Comparison of ENCODE assay signal across 13 mouse cellular contexts in genomic region chr1:193156316-193157110, GRCm38 (mm10). TPM values are rescaled to one million over a fixed set of nuclear protein-coding genes. Genes with fewer than 3 reads are reported as not detected.
DNase-seq lines count a peak whose midpoint lies in the region; ATAC-seq and TF ChIP-seq lines count a peak whose summit lies in the region.
"Had no signal": no experiment of that assay in that cellular context is flagged by ENCODE, and none has a peak within 500 bp of the region (broad histone marks: within the 10 kb centered on the region; RNA-seq: fewer than 3 reads in every experiment).

No protein-coding gene starts in this region.

- H3K79me2 ChIP-seq in MEL (ENCODE audit: control insufficient read depth, insufficient read depth, low read length, poor library complexity): no peaks in the 10 kb centered on the region

- no peak for TF ChIP-seq POLR2A in MEL (IDR thresholded peaks at IDR 0.05; ENCODE audit: control insufficient read depth in 1 of 2, insufficient read depth in 1 of 2, low read depth in 1 of 2, low read length in 2 of 2, poor library complexity in 1 of 2)
- TF ChIP-seq POLR2A in thymus, adult 2 months (IDR thresholded peaks at IDR 0.05; ENCODE audit: control insufficient read depth, extremely low read depth, insufficient read depth, low read length, poor library complexity): no peak

- H3K4me2 ChIP-seq in liver, embryonic 15.5 days: peak overlapping the region; percentile 10; the same call in 1 of the 2 replicates

- H3K36me3 ChIP-seq in MEL (ENCODE audit: control insufficient read depth in 1 of 2, insufficient read depth in 2 of 2, low read length in 2 of 2): peaks cover 0 to 18% of the 10 kb centered on the region in 2 experiments; a peak in 2 of 4 replicates
- H3K36me3 ChIP-seq in liver, embryonic 15.5 days (replicated peaks): no peaks in the 10 kb centered on the region
- no peaks in the 10 kb centered on the region for H3K36me3 ChIP-seq in thymus, adult 2 months (ENCODE audit: control insufficient read depth, insufficient read depth, low read length)

- ATAC-seq in Patski: peak; percentile 72
- ATAC-seq in liver, embryonic 15.5 days (ENCODE audit: insufficient read depth): no peak

- no peak overlapping the region for H3K9ac ChIP-seq in MEL (ENCODE audit: control insufficient read depth, low read depth, low read length, poor library complexity, severe bottlenecking)
- H3K9ac ChIP-seq in liver, embryonic 15.5 days: no peak overlapping the region

- TF ChIP-seq CTCF in MEL (IDR thresholded peaks at IDR 0.05 in 2 of 3, conservative IDR thresholded peaks at IDR 0.05 in 1 of 3; ENCODE audit: control insufficient read depth in 1 of 3, insufficient read depth in 1 of 3, low read depth in 2 of 3, low read length in 3 of 3, poor library complexity in 1 of 3, severe bottlenecking in 1 of 3) (no peak), Patski (IDR thresholded peaks at IDR 0.05) (no peak)
- TF ChIP-seq CTCF in thymus, adult 2 months (IDR thresholded peaks at IDR 0.05; ENCODE audit: borderline replicate concordance, control insufficient read depth, extremely low read depth, insufficient read depth, low read length, poor library complexity): no peak

- H3K27me3 ChIP-seq in MEL (ENCODE audit: control insufficient read depth in 1 of 2, insufficient read depth in 2 of 2, low read length in 2 of 2) (no peaks in the 10 kb centered on the region), Patski (no peaks in the 10 kb centered on the region)
- H3K27me3 ChIP-seq in liver, embryonic 15.5 days: peaks cover 30% of the 10 kb centered on the region
- H3K27me3 ChIP-seq in thymus, adult 2 months (ENCODE audit: control insufficient read depth, insufficient read depth, low read length): no peaks in the 10 kb centered on the region

- CTCF ChIA-PET in Patski (lab: Charles Lee): interaction anchor here (1.3 kb wide), 1 partner anchor 9 kb away, joined by 4 read pairs; no protein-coding TSS in a partner anchor

- 0 out of 4 replicates have a peak, but pooled peaks of 1 of the 2 experiments have one; percentile 27 for TF ChIP-seq EP300 in MEL (IDR thresholded peaks at IDR 0.05; ENCODE audit: low read depth in 1 of 2, low read length in 2 of 2)

- DNase-seq in MEL (ENCODE audit: low read depth, low spot score): peak; percentile 50
- DNase-seq in Patski (ENCODE audit: low read depth, low spot score): peak; percentile 71
- peak; percentile 41 to 67 for DNase-seq in kidney, adult 8-10 months
- DNase-seq in urinary bladder, postnatal 36 days (ENCODE audit: low spot score in 2 of 2): no peak
- no peak for DNase-seq in cerebellum, postnatal 25 days
- DNase-seq in thymus, adult 2 months: no peak
- DNase-seq: adrenal gland, adult 8-10 months; cerebellum, adult 11-12 months; gastrocnemius, postnatal 25 days; lung, postnatal 36 days; right cerebral cortex, adult 18-20 months; thymus, postnatal 25 days had no signal

- in situ Hi-C loops in Patski (cut with MboI; ENCODE audit: low pct_unique_long_range_greater_than_20kb): no loop called here

- WGBS in liver, embryonic 15.5 days (ENCODE audit: insufficient replicate concordance): 26% methylated on average over 15 of the region's 15 CpGs
- WGBS in thymus, adult 2 months: 80% methylated on average over 15 of the region's 15 CpGs

- no peak overlapping the region for H3K4me3 ChIP-seq in MEL (ENCODE audit: control insufficient read depth in 1 of 2, insufficient read depth in 1 of 2, low read depth in 2 of 2, low read length in 2 of 2)
- H3K4me3 ChIP-seq in liver, embryonic 15.5 days (replicated peaks): no peak overlapping the region
- H3K4me3 ChIP-seq in thymus, adult 2 months (ENCODE audit: control insufficient read depth, insufficient read depth, low read length): no peak overlapping the region

- POLR2A ChIA-PET in Patski (lab: Charles Lee): no interaction called here

- H3K27ac ChIP-seq in MEL (ENCODE audit: control insufficient read depth, low read depth, low read length): no peak overlapping the region
- H3K27ac ChIP-seq in liver, embryonic 15.5 days (replicated peaks): 0 out of 2 replicates have a peak overlapping the region, but pooled peaks have one; percentile 38
- H3K27ac ChIP-seq in thymus, adult 2 months (ENCODE audit: control insufficient read depth, insufficient read depth, low read length): no peak overlapping the region

- H3K4me1 ChIP-seq in MEL (ENCODE audit: control insufficient read depth in 1 of 2, insufficient read depth in 2 of 2, low read length in 2 of 2): peaks cover 0 to 16% of the 10 kb centered on the region in 2 experiments; a peak in 2 of 4 replicates
- H3K4me1 ChIP-seq in liver, embryonic 15.5 days (replicated peaks): peaks cover 44% of the 10 kb centered on the region
- H3K4me1 ChIP-seq in thymus, adult 2 months (replicated peaks; ENCODE audit: control insufficient read depth, insufficient read depth, low read length): peaks cover 39% of the 10 kb centered on the region

- TF ChIP-seq RAD21 in MEL (IDR thresholded peaks at IDR 0.05; ENCODE audit: low read depth, low read length): no peak

- no peaks in the 10 kb centered on the region for H3K9me3 ChIP-seq in MEL (replicated peaks; ENCODE audit: insufficient read depth, low read length)
- no peaks in the 10 kb centered on the region for H3K9me3 ChIP-seq in liver, embryonic 15.5 days (replicated peaks)

TF ChIP-seq in MEL, 35 proteins besides CTCF, POLR2A, EP300 and RAD21:
- TF ChIP-seq RCOR1 (IDR thresholded peaks at IDR 0.05; ENCODE audit: low read depth, low read length) (no peak), ZMIZ1 (IDR thresholded peaks at IDR 0.05; ENCODE audit: low read depth, low read length) (no peak), MAZ (IDR thresholded peaks at IDR 0.05; ENCODE audit: low read depth, low read length) (no peak), MXI1 (IDR thresholded peaks at IDR 0.05; ENCODE audit: low read depth, low read length) (no peak), ZC3H11A (IDR thresholded peaks at IDR 0.05; ENCODE audit: low read depth, low read length) (no peak), TAL1 (IDR thresholded peaks at IDR 0.05; ENCODE audit: low read length) (peak; percentile 45; the same call in 1 of the 2 replicates), POLR2AphosphoS5 (IDR thresholded peaks at IDR 0.05; ENCODE audit: borderline replicate concordance, low read depth, low read length) (no peak), SIN3A (IDR thresholded peaks at IDR 0.05; ENCODE audit: low read length) (no peak), MAX (IDR thresholded peaks at IDR 0.05; ENCODE audit: low read length) (no peak), POLR2AphosphoS2 (IDR thresholded peaks at IDR 0.05; ENCODE audit: low read length) (no peak), NRF1 (IDR thresholded peaks at IDR 0.05; ENCODE audit: insufficient read depth, low read depth, low read length, poor library complexity, severe bottlenecking) (no peak), GATA1 (IDR thresholded peaks at IDR 0.05; ENCODE audit: low read depth, low read length) (peak; percentile 36)
TF ChIP-seq in MEL: peak in this region for 2.

RNA-seq across cellular contexts. Expression of gene Irf6, which starts 3.6 kb away (rescaled TPM):
- 0.03 and 0.15 TPM in 2 replicates for total RNA-seq in MEL (2012; rRNA removed)
- polyA plus RNA-seq in MEL (2012; ENCODE audit: insufficient read depth in 1 of 2, insufficient read length in 2 of 2, low read depth in 1 of 2, low replicate concordance in 2 of 2, missing spikeins in 1 of 2) (under 1 TPM in 1 of 2 experiments, not detected in 1; 0.19 TPM), Patski (2021) (2.2 TPM)
- 2.4 and 2.6 TPM in 2 replicates for polyA plus RNA-seq in liver, embryonic 15.5 days (2015; fragmentation: Nextera tagmentation; extraction: Ambion mirVana)
- 18.6 and 26.5 TPM in 2 replicates for polyA plus RNA-seq in thymus, adult 2 months (2012; rRNA removed)

RNA-seq across cellular contexts. Expression of gene A130010J15Rik, which starts 11.3 kb away (rescaled TPM):
- 12.5 and 13.2 TPM in 2 replicates for total RNA-seq in MEL (2012; rRNA removed)
- polyA plus RNA-seq in MEL (2012; ENCODE audit: insufficient read depth in 1 of 2, insufficient read length in 2 of 2, low read depth in 1 of 2, low replicate concordance in 2 of 2, missing spikeins in 1 of 2) (1 to 10 TPM in 1 of 2 experiments, not detected in 1; 5.8 TPM), Patski (2021) (7.3 TPM)
- 3.8 and 3.9 TPM in 2 replicates for polyA plus RNA-seq in liver, embryonic 15.5 days (2015; fragmentation: Nextera tagmentation; extraction: Ambion mirVana)
- 6.8 and 7.2 TPM in 2 replicates for polyA plus RNA-seq in thymus, adult 2 months (2012; rRNA removed)

RNA-seq across cellular contexts. Expression of gene Diexf, which starts 26.4 kb away (rescaled TPM):
- total RNA-seq in MEL (2012; rRNA removed): 20.6 and 21.8 TPM in 2 replicates
- polyA plus RNA-seq in MEL (2012; ENCODE audit: insufficient read depth in 1 of 2, insufficient read length in 2 of 2, low read depth in 1 of 2, low replicate concordance in 2 of 2, missing spikeins in 1 of 2) (10 to 100 TPM in 1 of 2 experiments, not detected in 1; 45.4 TPM), Patski (2021) (16.2 TPM)
- 1.8 and 2.7 TPM in 2 replicates for polyA plus RNA-seq in liver, embryonic 15.5 days (2015; fragmentation: Nextera tagmentation; extraction: Ambion mirVana)
- polyA plus RNA-seq in thymus, adult 2 months (2012; rRNA removed): 67.4 and 76.9 TPM in 2 replicates

RNA-seq across cellular contexts. Expression of gene Traf3ip3, which starts 45.0 kb away (rescaled TPM):
- 5.2 and 7.2 TPM in 2 replicates for total RNA-seq in MEL (2012; rRNA removed)
- polyA plus RNA-seq in MEL (2012; ENCODE audit: insufficient read depth in 1 of 2, insufficient read length in 2 of 2, low read depth in 1 of 2, low replicate concordance in 2 of 2, missing spikeins in 1 of 2): 1 to 10 TPM in 1 of 2 experiments, not detected in 1; 9.7 TPM
- polyA plus RNA-seq in Patski (2021): not detected
- 7.5 and 10.2 TPM in 2 replicates for polyA plus RNA-seq in liver, embryonic 15.5 days (2015; fragmentation: Nextera tagmentation; extraction: Ambion mirVana)
- polyA plus RNA-seq in thymus, adult 2 months (2012; rRNA removed): 128 and 142 TPM in 2 replicates

RNA-seq across cellular contexts. Expression of gene Lamb3, which starts 51.0 kb away (rescaled TPM):
- total RNA-seq in MEL (2012; rRNA removed): 0.35 TPM in 1 of 2 replicates, not detected in the other
- polyA plus RNA-seq in MEL (2012; ENCODE audit: insufficient read depth in 1 of 2, insufficient read length in 2 of 2, low read depth in 1 of 2, low replicate concordance in 2 of 2, missing spikeins in 1 of 2): under 1 TPM in 1 of 2 experiments, not detected in 1; 0.03 TPM
- polyA plus RNA-seq in Patski (2021): 0.17 TPM
- polyA plus RNA-seq in liver, embryonic 15.5 days (2015; fragmentation: Nextera tagmentation; extraction: Ambion mirVana): 0.63 and 0.75 TPM in 2 replicates
- polyA plus RNA-seq in thymus, adult 2 months (2012; rRNA removed): 27.2 and 27.8 TPM in 2 replicates

Comparison
In these comparisons a context has a peak if more than half of its experiments do, and no peak if none do; other contexts are left out.
1. DNase-seq: peak in MEL (single experiment), Patski (single experiment) and kidney, adult 8-10 months (2 of 2); none in urinary bladder, postnatal 36 days (0 of 2), cerebellum, postnatal 25 days (0 of 2) and thymus, adult 2 months (single experiment).